Mouse (Mus musculus): ENCODE data around the gene Tas1r1.

DNA sequence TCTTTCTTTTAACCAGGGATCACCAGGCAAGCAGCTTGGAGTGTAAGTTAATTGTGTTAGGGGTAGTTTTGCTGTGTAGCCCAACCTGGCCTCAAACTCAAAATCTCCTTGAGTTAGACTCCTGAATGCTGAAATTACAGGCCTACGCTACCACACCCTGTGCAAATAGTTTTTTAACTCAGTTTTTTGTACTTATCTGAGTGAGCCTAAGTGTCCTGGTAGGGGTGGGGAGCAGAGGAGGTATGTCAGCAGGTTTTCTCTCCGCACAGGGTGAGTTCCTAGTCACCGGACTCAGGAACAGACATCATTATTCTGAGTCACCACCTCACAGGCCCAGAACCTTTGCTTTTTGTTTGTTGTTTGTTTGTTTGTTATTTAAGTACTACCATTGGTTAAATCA, 36.3 kb downstream of the Tas1r1 start:
- TF ChIP-seq CTCF (IDR thresholded peaks at IDR 0.05; ENCODE audit: control insufficient read depth, insufficient read depth, insufficient replicate concordance, low read depth, low read length) = no peak
- no peak for TF ChIP-seq POLR2A (IDR thresholded peaks at IDR 0.05; ENCODE audit: control insufficient read depth, low read depth, low read length)

Data from testis, adult 2 months (tissue).